Mouse (Mus musculus): ENCODE data around the gene Os9. TPM values are rescaled to one million over a fixed set of nuclear protein-coding genes. Genes with fewer than 3 reads are reported as not detected.
"Not testable (repeated sequence)": the region's sequence is repeated elsewhere in the genome, so short reads cannot be mapped to it uniquely, and the experiment has no call there.

Gene Os9
- polyA plus RNA-seq, 1 experiment from 2014 or later = 112 TPM

DNA sequence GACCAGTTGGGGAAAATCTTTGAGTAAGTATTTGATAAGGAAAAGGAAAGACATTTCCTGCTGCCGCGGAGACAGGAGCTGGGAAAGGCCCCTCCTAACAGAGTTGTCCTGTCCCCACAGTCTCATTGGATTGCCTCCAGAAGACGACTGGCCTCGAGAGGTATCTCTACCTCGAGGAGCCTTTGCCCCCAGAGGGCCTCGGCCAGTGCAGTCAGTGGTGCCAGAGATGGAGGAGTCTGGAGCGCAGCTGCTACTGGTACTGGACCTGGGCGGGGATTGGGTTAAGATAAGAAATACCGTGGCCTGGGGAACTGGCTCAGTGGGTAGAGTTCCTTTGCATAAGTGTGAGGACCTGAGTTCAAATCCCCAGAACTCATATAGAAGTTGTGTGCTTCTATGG lies 55.0 kb downstream of the Os9 start:
- Histone ChIP-seq H3K9ac (replicated peaks) (no peak overlapping the region), H3K27me3 (peaks cover 5% of the 10 kb centered on the region; the same call in 1 of the 2 replicates), H3K9me3 (no peaks in the 10 kb centered on the region), H3K27ac (replicated peaks) (0 out of 2 replicates have a peak overlapping the region, but pooled peaks have one; percentile 20), H3K36me3 (peaks cover 43% of the 10 kb centered on the region), H3K4me3 (0 out of 2 replicates have a peak overlapping the region, but pooled peaks have one; percentile 9), H3K4me1 (peaks cover 50% of the 10 kb centered on the region), H3K4me2 (replicated peaks) (no peak overlapping the region; the same call in 1 of the 2 replicates)
- ATAC-seq (ENCODE audit: low FRiP score, low read depth) = no peak
- WGBS = 90% methylated on average over 9 of the region's 9 CpGs

DNA sequence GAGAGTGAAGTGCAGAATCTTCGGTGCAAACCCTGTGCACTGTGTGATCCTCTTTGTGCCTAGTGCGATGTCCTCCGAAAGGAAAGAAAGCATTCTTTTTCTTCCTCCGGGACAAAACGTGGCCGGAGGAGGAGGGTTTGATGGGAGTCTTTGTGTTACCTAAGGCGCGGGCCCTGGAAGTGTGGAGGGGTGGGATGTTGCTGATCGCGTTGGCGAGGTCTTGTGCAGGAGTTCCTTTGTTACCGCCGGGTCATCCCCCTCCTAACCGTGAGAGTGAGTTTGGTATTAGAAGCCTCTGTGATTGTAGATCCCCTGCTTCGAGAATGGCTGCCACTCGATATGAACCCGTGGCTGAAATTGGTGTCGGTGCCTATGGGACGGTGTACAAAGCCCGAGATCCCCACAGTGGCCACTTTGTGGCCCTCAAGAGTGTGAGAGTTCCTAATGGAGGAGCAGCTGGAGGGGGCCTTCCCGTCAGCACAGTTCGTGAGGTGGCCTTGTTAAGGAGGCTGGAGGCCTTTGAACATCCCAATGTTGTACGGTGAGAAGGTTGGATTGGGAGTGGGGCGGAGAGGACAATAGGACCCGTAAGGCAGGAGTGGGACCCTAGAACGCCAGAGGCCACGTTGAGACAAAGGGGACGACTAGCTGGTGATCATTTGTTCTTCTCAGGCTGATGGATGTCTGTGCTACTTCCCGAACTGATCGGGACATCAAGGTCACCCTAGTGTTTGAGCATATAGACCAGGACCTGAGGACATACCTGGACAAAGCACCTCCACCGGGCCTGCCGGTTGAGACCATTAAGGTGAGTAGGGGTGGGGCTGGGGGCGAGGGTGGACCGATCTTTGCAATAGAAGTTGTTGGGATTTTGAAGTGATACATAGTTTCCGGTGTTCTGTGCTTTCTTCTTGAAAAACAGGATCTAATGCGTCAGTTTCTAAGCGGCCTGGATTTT lies 56.7 kb downstream of the Os9 start:
- H3K27me3 ChIP-seq = peaks cover 5% of the 10 kb centered on the region; the same call in 1 of the 2 replicates
- 15% methylated on average over 37 of the region's 37 CpGs for WGBS
- peak; percentile 4 for ATAC-seq (ENCODE audit: low FRiP score, low read depth)

DNA sequence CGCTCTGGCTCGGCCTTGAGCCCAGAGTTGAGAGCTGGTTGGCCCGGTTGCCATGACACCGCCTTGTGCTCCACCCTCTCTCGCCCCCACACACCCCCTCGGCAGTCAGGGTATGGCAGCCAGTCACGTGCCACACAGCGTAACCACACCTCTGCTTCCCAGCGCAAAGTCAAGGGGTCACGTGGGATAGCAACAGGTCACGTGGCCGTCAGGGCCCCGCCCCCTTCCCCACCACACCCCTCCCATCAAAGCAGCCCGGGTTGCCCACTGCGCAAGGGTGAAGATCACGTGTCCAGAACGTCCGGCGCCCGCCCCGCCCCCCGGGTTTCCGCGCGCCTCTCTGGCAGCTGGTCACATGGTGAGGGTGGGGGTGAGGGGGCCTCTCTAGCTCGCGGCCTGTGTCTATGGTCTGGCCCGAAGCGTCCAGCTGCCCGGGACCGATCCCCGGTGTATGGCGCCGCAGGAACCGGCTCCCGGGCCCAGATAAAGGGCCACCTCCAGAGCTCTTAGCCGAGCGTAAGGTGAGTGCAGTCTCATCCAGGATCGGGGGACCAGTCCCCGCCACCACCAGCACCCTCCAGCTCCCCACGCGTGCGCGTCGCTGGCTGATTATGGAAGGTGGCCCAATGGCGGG lies 57.6 kb downstream of the Os9 start, which contains the start of gene Cdk4:
TSS of gene Cdk4 (plus strand) at position 296 of the 634 bp plus-strand sequence.
- H3K27me3 ChIP-seq = peaks cover 5% of the 10 kb centered on the region; the same call in 1 of the 2 replicates
- peaks cover 38% of the 10 kb centered on the region for H3K36me3 ChIP-seq
- peaks cover 51% of the 10 kb centered on the region for H3K4me1 ChIP-seq
- peak within 1 kb of the TSS; percentile 75 for H3K4me2 ChIP-seq (replicated peaks)
- peak; percentile 90 for ATAC-seq (ENCODE audit: low FRiP score, low read depth)
- no peaks in the 10 kb centered on the region for H3K9me3 ChIP-seq
- WGBS = under 1% methylated on average over 46 of the region's 46 CpGs
- H3K27ac ChIP-seq (replicated peaks) = peak within 1 kb of the TSS; percentile 88
- H3K4me3 ChIP-seq = peak within 1 kb of the TSS; percentile 92
- H3K9ac ChIP-seq (replicated peaks) = peak within 1 kb of the TSS; percentile 98

More for the DNA sequence above, 56.7 kb downstream of the Os9 start:
- H3K27ac ChIP-seq (replicated peaks) = peak overlapping the region; percentile 88
- H3K9me3 ChIP-seq = no peaks in the 10 kb centered on the region
- peaks cover 43% of the 10 kb centered on the region for H3K36me3 ChIP-seq
- peak overlapping the region; percentile 75 for H3K4me2 ChIP-seq (replicated peaks)
- H3K4me3 ChIP-seq = peak overlapping the region; percentile 92
- H3K4me1 ChIP-seq = peaks cover 51% of the 10 kb centered on the region
- peak overlapping the region; percentile 98 for H3K9ac ChIP-seq (replicated peaks)

DNA sequence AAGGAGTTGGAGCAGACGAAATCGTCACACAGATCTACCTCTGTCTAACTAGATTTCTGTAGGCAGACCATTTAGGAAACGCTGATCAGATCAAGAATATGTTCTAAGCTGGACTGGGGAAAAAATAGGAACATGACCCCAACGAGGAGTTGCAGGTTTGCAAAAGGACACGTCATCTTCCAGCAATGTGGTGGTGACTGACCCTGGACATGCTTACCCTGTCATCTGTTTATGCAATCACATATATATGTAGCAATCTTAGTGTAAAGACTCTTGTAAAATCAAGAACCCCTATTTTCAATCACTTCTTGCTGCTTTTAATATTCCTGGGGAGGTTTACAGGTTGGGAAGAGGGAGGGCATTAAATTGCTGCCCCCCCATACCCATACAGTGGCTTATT lies 58.4 kb downstream of the Os9 start:
- Histone ChIP-seq H3K9me3 (no peaks in the 10 kb centered on the region), H3K27ac (replicated peaks) (peak overlapping the region; percentile 67), H3K4me2 (replicated peaks) (no peak overlapping the region), H3K4me3 (no peak overlapping the region), H3K36me3 (peaks cover 31% of the 10 kb centered on the region), H3K4me1 (peaks cover 50% of the 10 kb centered on the region), H3K27me3 (peaks cover 5% of the 10 kb centered on the region; the same call in 1 of the 2 replicates), H3K9ac (replicated peaks) (no peak overlapping the region)
- 80% methylated on average over 5 of the region's 5 CpGs for WGBS
- ATAC-seq (ENCODE audit: low FRiP score, low read depth) = no peak

- ATAC-seq (ENCODE audit: low FRiP score, low read depth); H3K9me3 ChIP-seq; H3K27ac ChIP-seq (replicated peaks); H3K9ac ChIP-seq (replicated peaks); H3K4me3 ChIP-seq; H3K4me2 ChIP-seq (replicated peaks); H3K27me3 ChIP-seq: not testable (repeated sequence)
- WGBS = 88% methylated on average over 4 of the region's 4 CpGs
- H3K36me3 ChIP-seq = peaks cover 31% of the 10 kb centered on the region
- H3K4me1 ChIP-seq = peaks cover 50% of the 10 kb centered on the region
These were observed 58.8 kb downstream of the Os9 start for GRCm38 (mm10) chr10:127062101-127062500.

DNA sequence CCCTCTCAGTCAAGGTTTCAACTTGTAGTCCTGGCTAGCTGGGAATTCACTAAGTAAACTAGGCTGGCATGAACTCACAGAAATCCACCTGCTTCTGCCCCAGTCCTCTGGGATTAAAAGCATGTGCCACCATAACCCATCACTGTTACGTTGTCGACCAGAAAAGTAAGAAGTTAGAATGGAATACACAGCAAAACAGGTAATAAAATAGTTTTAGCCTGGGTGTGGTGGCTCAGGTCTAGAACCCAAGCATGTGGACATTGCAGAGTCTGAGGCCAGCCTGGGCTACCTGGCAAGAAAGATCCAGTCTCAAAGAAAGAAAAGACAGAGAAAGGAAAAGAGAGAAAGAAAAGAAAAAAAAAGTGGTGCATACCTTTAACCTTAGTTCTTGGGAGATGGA lies 59.4 kb downstream of the Os9 start:
- WGBS = 74% methylated on average over 2 of the region's 2 CpGs
- Histone ChIP-seq H3K36me3 (peaks cover 31% of the 10 kb centered on the region), H3K4me1 (peaks cover 48% of the 10 kb centered on the region), H3K9me3 (no peaks in the 10 kb centered on the region), H3K4me2 (replicated peaks) (peak overlapping the region; percentile 96; the same call in 1 of the 2 replicates), H3K27me3 (peaks cover 5% of the 10 kb centered on the region; the same call in 1 of the 2 replicates), H3K27ac (replicated peaks) (peak overlapping the region; percentile 96), H3K9ac (replicated peaks) (no peak overlapping the region), H3K4me3 (no peak overlapping the region)
- no peak for ATAC-seq (ENCODE audit: low FRiP score, low read depth)

GRCm38 (mm10) chr10:127061085-127061484 lies 59.8 kb downstream of the Os9 start:
- Histone ChIP-seq H3K4me1 (peaks cover 46% of the 10 kb centered on the region), H3K27ac (replicated peaks) (peak overlapping the region; percentile 96), H3K9me3 (no peaks in the 10 kb centered on the region), H3K36me3 (peaks cover 31% of the 10 kb centered on the region), H3K27me3 (peaks cover 5% of the 10 kb centered on the region; the same call in 1 of the 2 replicates), H3K4me2 (replicated peaks) (peak overlapping the region; percentile 96), H3K4me3 (peak overlapping the region; percentile 97), H3K9ac (replicated peaks) (peak overlapping the region; percentile 99)
- no peak for ATAC-seq (ENCODE audit: low FRiP score, low read depth)
- WGBS = 26% methylated on average over 5 of the region's 5 CpGs

GRCm38 (mm10) chr10:127059968-127060916 lies 60.7 kb downstream of the Os9 start, which contains the start of gene March9:
March9 (minus strand) TSS chr10:127060184.
- Histone ChIP-seq H3K9ac (replicated peaks) (peak within 1 kb of the TSS; percentile 99), H3K36me3 (peaks cover 31% of the 10 kb centered on the region), H3K4me1 (peaks cover 46% of the 10 kb centered on the region), H3K4me2 (replicated peaks) (peak within 1 kb of the TSS; percentile 96), H3K4me3 (peak within 1 kb of the TSS; percentile 97), H3K27me3 (peaks cover 5% of the 10 kb centered on the region; the same call in 1 of the 2 replicates), H3K27ac (replicated peaks) (peak within 1 kb of the TSS; percentile 96), H3K9me3 (no peaks in the 10 kb centered on the region)
- ATAC-seq (ENCODE audit: low FRiP score, low read depth) = peak; percentile 28
- WGBS = under 1% methylated on average over 44 of the region's 72 CpGs

DNA sequence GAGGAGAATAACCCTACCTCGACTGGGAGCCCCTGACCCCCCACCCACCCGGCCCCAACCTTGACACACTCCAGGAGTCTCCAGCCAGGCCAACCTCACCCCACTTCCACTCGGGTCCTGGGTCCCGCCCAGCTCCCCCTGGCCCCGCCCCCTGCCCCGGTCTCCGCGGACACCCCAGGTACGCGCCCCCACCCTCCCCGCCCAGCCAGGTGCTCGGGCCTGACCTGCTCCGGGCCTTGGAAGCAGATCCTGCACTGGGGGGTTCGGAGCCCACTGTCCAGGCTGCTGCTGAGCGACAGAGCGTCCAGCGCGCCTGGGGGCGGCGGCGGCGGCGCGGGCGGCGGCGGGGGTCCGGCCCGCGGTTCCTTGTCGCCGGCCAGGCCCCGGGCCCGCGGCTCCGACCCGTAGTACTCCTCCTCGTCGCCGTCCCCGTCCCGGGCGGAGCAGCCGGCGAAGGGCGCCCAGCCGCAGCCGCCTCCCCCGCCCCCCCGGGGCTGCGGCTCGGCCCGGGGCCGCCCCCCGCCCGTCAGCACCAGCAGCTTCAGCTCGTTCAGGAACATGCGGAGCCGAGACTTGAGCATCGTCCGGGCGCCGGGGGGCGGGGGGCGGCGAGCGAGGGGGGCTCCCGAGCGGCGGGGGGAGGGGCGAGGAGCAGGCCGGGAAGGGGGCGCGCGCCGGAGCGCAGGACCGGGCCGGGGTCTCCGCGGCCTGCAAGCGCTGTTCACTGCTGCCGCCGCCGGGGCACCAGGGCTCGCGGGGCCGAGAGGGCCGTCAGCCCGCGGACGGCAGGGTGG lies 61.6 kb downstream of the Os9 start:
- peak; percentile 5; the same call in 1 of the 2 replicates for ATAC-seq (ENCODE audit: low FRiP score, low read depth)
- WGBS = under 1% methylated on average over 56 of the region's 92 CpGs
- H3K27me3 ChIP-seq = peaks cover 5% of the 10 kb centered on the region; the same call in 1 of the 2 replicates
- H3K9me3 ChIP-seq = no peaks in the 10 kb centered on the region
- peak overlapping the region; percentile 97 for H3K4me3 ChIP-seq
- peak overlapping the region; percentile 96 for H3K27ac ChIP-seq (replicated peaks)
- H3K36me3 ChIP-seq = peaks cover 33% of the 10 kb centered on the region
- peaks cover 39% of the 10 kb centered on the region for H3K4me1 ChIP-seq
- peak overlapping the region; percentile 96 for H3K4me2 ChIP-seq (replicated peaks)
- H3K9ac ChIP-seq (replicated peaks) = peak overlapping the region; percentile 99

DNA sequence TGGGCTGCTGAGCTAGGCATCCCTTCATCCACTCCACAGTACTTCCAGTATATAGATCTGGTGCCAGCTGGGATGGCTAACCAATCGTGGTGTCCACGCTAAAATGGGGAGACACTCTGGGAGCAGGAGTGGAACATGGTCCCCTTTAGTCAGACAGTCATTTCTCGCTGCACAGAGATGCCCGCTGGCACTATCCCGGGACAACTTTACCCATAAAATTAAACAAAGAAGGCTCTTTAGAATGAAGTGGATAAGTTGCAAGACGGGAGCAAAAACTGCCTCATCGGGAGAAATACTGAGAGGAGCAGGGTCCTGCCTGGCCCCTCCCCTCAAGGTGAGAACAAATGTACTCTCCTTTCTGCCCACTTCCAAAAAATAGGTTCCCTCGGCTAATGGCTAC lies 62.2 kb downstream of the Os9 start:
- Histone ChIP-seq H3K27ac (replicated peaks) (0 out of 2 replicates have a peak overlapping the region, but pooled peaks have one; percentile 96), H3K9me3 (no peaks in the 10 kb centered on the region), H3K9ac (replicated peaks) (peak overlapping the region; percentile 99), H3K4me1 (peaks cover 39% of the 10 kb centered on the region), H3K4me2 (replicated peaks) (peak overlapping the region; percentile 96), H3K4me3 (peak overlapping the region; percentile 97), H3K27me3 (peaks cover 5% of the 10 kb centered on the region; the same call in 1 of the 2 replicates), H3K36me3 (peaks cover 40% of the 10 kb centered on the region)
- 10% methylated on average over 8 of the region's 8 CpGs for WGBS
- no peak for ATAC-seq (ENCODE audit: low FRiP score, low read depth)
